Mouse (Mus musculus) layer of hippocampus, postnatal 14 days (tissue): ENCODE results near the gene Ung. TPM values are rescaled to one million over a fixed set of nuclear protein-coding genes. Genes with fewer than 3 reads are reported as not detected.

ENCODE experiments used
- DNase-seq, 2 experiments: peaks; one replicate each; pipeline ENCODE4 v3.0.0; 2021 to 2022; ENCODE audit warnings: low spot score in 2 of 2, mixed read lengths in 1 of 2
- total RNA-seq, 2 experiments: library from RNA; stranded (reverse); gene quantifications; 2 replicates each; pipeline ENCODE4 v1.2.3; 2021

The Ung gene
- total RNA-seq, 2 experiments from 2014 or later = 4.1 to 4.2 TPM

- DNase-seq = peak; percentile 93 to 95
These were observed 723 bp downstream of the Ung start for GRCm38 (mm10) chr5:114130698-114131520.

DNA sequence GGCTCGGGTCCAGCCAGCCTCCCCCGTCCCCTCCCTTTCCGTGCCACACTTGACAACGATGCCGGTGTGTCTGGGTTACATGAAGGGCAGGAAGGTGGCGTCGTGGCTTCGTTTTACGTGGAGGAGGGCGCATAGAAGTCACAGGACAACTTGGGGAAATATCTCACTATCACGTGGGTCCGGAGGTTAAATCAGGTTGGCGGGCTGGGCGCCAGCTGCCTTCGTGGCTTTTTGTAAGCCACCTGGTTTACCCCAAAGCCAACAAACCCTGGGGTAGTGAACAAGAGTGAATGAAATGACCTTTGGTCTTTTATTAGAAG lies 1.3 kb downstream of the Ung start:
- peak in 1 of 2 experiments; percentile 20 for DNase-seq

DNA sequence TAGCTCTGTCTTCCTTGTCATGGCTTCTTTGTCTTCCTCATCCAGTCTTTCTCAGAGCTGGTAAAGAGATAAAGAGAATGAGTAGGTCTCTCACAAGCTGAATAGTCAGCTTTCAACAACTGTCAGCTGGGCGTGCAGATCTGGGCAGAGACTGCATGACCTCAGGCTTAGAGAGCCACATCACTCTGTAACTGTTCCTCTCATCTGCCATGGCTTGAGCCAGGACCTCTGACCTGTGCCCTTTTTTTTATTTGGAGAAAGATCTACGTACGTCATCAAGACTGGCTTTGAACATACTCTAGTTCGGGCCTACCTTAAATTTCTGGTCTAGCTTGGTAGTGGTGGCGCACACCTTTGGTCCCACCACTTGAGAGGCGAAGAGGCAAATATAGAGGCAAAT lies 2.7 kb downstream of the Ung start:
- no peak for DNase-seq

DNA sequence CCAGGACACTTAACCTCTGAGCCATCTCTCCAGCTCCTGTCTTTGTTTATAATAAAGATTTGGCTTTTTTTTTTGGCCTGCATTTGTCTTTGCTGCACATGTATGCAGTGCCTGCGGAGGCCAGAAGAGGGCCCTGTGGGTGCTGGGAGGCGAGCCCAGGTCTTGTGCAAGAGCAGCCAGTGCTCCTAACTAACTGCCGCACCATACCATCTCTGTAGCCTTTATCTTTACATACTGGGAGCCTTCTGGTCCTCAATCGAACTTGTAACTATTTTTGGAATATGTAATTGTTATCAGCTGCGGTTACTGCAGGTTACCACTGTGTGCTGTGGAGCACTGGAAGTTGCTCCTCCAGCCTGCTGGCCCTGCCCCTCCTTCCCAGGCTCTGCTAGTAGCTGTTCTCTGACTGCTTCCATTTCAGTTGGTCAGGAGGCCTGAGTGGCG lies 3.9 kb downstream of the Ung start:
- DNase-seq = peak; percentile 35 to 47

DNA sequence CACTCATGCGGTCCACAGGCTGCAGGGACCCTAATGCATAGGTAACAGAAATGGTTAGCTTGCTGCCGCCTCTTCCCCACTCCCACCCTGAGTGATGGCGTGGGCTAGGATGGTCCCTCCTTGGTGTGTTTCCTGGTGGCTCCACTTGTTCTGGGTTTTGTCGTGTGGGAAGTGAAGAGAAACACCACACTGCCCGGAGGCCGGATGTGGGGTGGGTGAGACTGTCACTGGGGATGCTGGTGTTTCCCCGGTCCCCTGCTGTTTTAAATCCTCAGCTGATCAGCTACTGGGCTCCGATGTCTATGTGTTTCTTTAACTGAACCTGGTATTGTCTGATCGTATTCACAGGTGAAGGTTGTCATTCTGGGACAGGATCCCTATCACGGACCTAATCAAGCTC lies 5.3 kb downstream of the Ung start:
- DNase-seq = no peak

DNA sequence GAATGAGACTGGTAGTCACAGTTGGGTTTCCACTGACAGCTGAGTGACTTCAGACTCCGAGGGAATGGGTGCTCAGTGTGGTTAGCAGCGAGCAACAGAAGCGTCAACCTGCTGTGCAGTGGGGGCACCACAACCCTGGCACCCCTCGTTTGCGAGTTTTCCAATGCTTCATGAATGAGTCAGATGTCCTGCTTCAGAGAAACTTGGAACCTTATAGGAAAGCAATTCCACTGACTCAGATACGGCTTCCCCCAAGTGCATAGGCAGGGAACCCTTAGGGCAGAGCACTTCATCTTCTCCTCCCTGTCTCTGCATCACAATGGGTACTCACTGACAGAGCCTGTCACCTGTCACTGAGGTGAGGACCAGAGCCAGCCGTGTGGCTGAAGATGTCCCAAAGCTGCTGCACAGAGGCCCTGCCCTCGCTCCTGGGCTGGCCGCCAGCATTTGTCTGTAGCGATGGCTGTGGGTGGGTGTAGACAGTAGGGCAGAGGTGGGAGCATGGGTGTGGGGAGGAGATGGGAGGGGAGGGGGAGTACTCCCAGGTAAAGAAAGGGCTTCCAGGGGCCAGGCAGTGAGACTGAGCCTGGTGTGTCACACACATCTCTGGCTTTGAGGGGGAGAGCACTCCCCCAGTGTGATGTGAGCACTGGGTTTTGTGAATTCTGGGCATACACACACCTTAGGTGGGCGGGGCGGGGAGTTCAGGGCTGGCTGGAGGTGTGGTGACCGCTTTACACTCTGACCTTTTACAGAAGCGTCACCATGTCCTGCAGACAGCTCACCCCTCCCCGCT lies 7.5 kb downstream of the Ung start:
- DNase-seq = no peak

DNA sequence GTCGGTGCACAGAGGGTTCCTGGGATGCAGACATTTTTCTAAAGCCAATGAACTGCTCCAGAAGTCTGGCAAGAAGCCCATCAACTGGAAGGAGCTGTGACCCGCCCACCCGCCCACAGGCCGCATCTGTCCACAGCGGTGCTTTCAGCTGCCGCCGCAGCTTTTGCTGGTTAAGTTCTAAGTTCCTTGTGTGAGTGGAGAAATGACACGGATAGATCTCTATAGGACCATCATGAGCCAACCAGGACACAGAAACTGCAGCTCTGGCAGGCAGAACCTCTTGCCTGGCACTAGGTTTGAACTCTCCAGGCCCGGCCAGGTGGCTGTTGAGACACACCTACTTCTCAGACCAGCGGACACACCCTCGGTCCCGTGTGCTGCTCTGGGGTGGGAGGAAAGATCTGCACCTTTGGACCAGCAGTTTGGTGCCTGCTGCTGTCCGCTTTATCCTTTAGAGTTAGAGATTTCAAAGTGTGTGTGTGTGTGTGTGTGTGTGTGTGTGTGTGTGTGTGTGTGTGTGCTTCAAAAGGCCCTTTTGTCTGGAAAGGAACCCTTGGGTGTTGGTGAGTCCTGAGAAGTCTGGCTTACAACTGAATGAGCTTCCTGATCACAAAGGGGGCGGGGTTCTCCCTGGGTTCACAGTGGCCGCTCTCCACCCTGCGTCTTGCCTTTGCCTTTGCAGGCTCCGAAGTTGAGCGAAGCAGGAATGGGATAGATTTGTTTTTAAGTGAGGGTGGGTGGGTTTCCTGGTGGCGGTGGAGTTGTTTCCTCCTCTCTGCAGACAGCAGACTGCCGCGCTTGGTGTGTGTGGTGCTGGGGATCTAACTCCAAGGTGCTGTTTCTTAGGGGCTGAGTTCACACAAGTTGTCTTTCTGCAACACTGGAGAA lies 8.3 kb downstream of the Ung start:
- no peak for DNase-seq

DNA sequence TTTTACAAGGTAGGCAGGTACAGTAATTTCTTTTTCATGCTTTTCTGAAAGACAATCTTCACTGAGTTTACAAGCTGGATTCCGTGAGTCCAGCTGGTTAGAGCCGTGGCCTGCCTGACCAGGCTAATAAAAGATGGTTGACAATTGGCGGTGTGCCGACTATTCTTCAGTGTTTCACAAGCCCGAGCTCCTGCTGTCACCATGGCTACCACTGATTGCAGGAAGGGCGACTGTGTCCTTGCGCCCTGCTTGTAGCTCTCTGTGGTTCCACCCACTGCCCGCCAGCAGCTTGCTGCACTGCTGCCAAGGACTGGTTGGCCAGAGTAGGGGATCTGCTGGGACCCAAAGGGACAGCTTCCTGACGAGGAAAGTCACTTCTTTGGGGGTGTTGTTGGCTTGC lies 9.0 kb downstream of the Ung start:
- DNase-seq = peak; percentile 62 to 85

GRCm38 (mm10) chr5:114146028-114146888 lies 16.1 kb downstream of the Ung start, which contains the start of gene Acacb:
Acacb (plus strand) TSS chr5:114146535.
- DNase-seq = no peak

GRCm38 (mm10) chr5:114147043-114147972 lies 17.1 kb downstream of the Ung start:
- DNase-seq = no peak

- DNase-seq = no peak
These were observed 22.3 kb downstream of the Ung start for GRCm38 (mm10) chr5:114152359-114153092.

- DNase-seq = no peak
These were observed 23.3 kb downstream of the Ung start for GRCm38 (mm10) chr5:114153490-114153889.

DNA sequence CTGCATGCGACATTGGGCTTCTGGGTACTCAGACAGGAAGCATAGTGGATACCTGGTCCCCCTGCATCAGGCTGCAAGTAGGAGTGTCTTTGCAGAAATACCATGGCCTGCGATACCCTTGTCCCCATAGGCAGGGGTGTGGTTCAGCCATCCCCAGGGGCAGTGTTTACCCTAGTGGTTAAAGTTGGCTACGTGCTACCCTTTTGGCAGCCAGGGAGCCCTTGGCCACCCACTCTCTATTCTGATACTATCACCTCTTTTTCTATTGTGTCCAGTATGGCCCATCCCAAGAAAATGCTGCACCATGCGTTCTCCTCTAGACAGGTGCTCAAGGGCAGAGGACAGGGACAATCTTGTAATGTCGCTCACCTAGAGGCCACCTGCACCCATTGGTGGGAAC lies 24.6 kb downstream of the Ung start:
- no peak for DNase-seq

DNA sequence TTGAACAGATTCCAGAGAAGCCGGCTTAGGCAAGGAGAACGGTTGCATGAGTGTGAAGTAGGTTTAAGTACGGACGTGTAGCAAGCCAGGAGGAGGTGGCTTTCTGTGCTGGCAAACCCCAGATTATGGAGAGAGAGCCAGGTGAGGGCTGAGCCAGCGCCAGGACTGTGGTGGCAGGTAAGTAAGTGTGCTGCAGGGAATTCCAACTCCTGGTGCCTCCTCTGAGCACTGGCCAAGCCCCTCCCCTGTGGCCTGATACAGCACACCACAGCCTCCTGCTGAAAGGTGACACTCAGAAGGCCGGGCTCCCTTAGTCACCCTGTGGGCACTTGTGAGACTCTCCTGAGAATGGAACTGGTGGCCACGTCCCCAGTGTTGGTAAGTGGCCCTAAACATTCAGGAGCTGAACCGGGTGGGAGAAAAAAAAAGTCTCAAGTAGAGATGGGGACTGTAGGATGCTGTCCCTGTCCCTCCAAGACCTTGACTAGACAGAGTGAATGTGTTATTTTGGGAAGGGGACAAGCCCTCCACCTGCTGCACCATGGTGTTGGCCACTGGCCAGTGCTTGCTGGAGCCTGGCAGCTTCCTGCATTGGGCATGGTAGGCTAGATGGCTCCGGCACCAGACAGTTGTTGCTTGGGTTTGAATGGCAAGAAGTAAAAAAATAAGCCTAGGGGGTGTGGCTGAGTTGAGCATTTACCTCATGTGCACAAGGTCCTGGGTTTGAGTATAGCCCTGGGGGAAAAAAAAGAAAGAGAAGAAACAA lies 25.2 kb downstream of the Ung start:
- no peak for DNase-seq

DNA sequence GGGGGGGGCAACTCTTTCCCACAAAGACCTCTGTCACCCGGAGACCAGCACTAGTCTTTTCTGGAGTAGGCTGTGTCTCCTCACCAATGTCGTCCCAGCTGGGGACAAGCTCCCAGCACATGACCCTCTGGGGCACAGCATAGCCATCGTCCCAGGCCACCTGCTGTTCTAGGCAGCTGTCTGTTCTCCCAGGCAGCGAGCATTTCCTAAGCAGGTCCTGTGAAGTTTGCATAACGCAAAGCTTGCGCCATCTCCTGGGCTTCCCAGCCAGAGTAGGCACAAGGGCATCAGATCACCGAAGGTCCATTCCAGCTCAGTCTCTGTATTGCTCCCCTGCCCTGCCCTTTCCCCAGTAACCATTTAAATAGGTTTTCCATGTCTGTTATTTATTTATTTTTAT lies 27.1 kb downstream of the Ung start:
- no peak for DNase-seq

DNA sequence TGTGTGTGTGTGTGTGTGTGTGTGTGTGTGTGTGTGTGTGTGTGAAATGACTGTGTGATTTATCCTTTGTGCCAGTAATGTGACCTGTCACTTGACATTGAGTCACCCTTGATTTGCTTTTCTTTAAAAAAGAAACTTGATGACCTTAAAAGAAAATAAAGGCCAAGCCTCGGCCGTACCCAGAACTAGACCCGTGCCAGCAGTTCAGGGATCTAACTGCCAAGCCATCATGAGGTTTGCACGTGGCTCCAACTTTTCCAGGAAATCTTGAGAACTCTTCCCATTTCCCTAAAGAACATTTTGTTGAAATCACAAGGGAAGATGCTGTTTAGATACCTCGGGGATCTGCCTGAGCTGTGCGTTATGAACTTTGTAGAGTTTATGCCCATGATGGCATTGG lies 31.2 kb downstream of the Ung start:
- DNase-seq = no peak

GRCm38 (mm10) chr5:114162106-114162815 lies 32.1 kb downstream of the Ung start:
- DNase-seq = no peak
